Mouse (Mus musculus) midbrain, embryonic 10.5 days (tissue): ENCODE results near the gene Selenok. TPM values are rescaled to one million over a fixed set of nuclear protein-coding genes. Genes with fewer than 3 reads are reported as not detected.

ENCODE experiments used
- DNase-seq: peaks from one replicate; pipeline ENCODE4 v3.0.0-alpha.2; 2017; ENCODE audit warnings: low spot score
- H3K27ac ChIP-seq: fragments of 300-500 bp; sonication (generic); replicated peaks from 2 replicates; pipeline ENCODE4 v1.5.1; 2016; ENCODE audit warnings: mild to moderate bottlenecking
- H3K27me3 ChIP-seq: fragments of 300-500 bp; sonication (generic); 2 replicates; pipeline ENCODE4 v1.6.1; 2016; ENCODE audit warnings: low read depth, mild to moderate bottlenecking; ENCODE audit not compliant: poor library complexity, severe bottlenecking
- H3K36me3 ChIP-seq: fragments of 300-500 bp; sonication (generic); 2 replicates; pipeline ENCODE4 v1.6.1; 2016; ENCODE audit warnings: mild to moderate bottlenecking, moderate library complexity
- H3K4me1 ChIP-seq: fragments of 300-500 bp; sonication (generic); 2 replicates; pipeline ENCODE4 v1.6.1; 2016
- H3K4me3 ChIP-seq: fragments of 300-500 bp; sonication (generic); 2 replicates; pipeline ENCODE4 v1.5.1; 2016; ENCODE audit warnings: mild to moderate bottlenecking, moderate library complexity
- H3K9me3 ChIP-seq: fragments of 300-500 bp; sonication (generic); replicated peaks from 2 replicates; pipeline ENCODE4 v1.6.1; 2016; ENCODE audit warnings: mild to moderate bottlenecking
- WGBS: fragments of 180-500 bp; shearing (Covaris S2); methylation state at CpG from one replicate; pipeline ENCODE4 v1.1.7; 2016; 5-methylcytosine and 5-hydroxymethylcytosine counted together
- microRNA-seq: library from miRNA; unstranded; fragments of <30 nt; microRNA quantifications from one replicate; pipeline ENCODE4, GENCODE M21; 2017
- polyA plus RNA-seq: library from polyadenylated mRNA; unstranded; fragments of >200 nt; fragmentation: Nextera tagmentation; extraction: Ambion mirVana; gene quantifications from 2 replicates; pipeline ENCODE4 v1.2.1, GENCODE M21; 2016

Selenok gene
- polyA plus RNA-seq, 1 experiment from 2014 or later, result 298 TPM

- H3K27ac ChIP-seq, result no peak overlapping the region
- WGBS, result 81% methylated on average over 7 of the region's 7 CpGs
- H3K4me3 ChIP-seq, result no peak overlapping the region
- H3K9me3 ChIP-seq, result no peaks in the 10 kb centered on the region
- peaks cover 6% of the 10 kb centered on the region for H3K4me1 ChIP-seq
- H3K27me3 ChIP-seq, result no peaks in the 10 kb centered on the region
- no peaks in the 10 kb centered on the region for H3K36me3 ChIP-seq
- DNase-seq, result no peak
Measured at GRCm38 (mm10) chr14:30024387-30024786, 56.3 kb downstream of the Selenok start.

Small RNAs within 50 kb of the gene (microRNA-seq; reads per million reads assigned to microRNA genes)
- 0.90 reads per million for gene Mir6947

Other genes starting within 250 kb of the Selenok start
- 5.6 and 12.2 TPM in 2 replicates for gene Cacna2d3, start 246.4 kb upstream of the Selenok start, polyA plus RNA-seq
- 89.7 and 93.4 TPM in 2 replicates for gene Actr8, start 10.0 kb downstream of the Selenok start, polyA plus RNA-seq
- 0.49 and 0.99 TPM in 2 replicates for gene Il17rb, start 40.6 kb downstream of the Selenok start, polyA plus RNA-seq
- 0.02 TPM in 1 of 2 replicates, not detected in the other for gene Chdh, start 40.7 kb downstream of the Selenok start, polyA plus RNA-seq